Mouse (Mus musculus) macrophage (primary cell): Measurements from ENCODE around the gene Cemip. TPM values are rescaled to one million over a fixed set of nuclear protein-coding genes. Genes with fewer than 3 reads are reported as not detected.

Experiments used
- H3K27ac ChIP-seq: fragments of 350-480 bp; formaldehyde crosslinking; 2 replicates; pipeline ENCODE4 v1.9.0; 2021
- H3K36me3 ChIP-seq: fragments of 350-480 bp; formaldehyde crosslinking; 2 replicates; pipeline ENCODE4 v1.9.0; 2021; ENCODE audit errors: inconsistent target
- H3K4me3 ChIP-seq: fragments of 350-480 bp; formaldehyde crosslinking; 2 replicates; pipeline ENCODE4 v1.9.0; 2021; ENCODE audit errors: inconsistent target
- H3K79me2 ChIP-seq: fragments of 350-480 bp; formaldehyde crosslinking; 2 replicates; pipeline ENCODE4 v1.9.0; 2021; ENCODE audit errors: inconsistent target
- WGBS: methylation state at CpG from one replicate; pipeline ENCODE4 v1.1.7; 2026; ENCODE audit warnings: inconsistent platforms; ENCODE audit not compliant: missing documents; 5-methylcytosine and 5-hydroxymethylcytosine counted together
- polyA plus RNA-seq: library from polyadenylated mRNA; stranded (reverse); fragments of 250-400 nt; gene quantifications from 3 replicates; pipeline ENCODE4 v1.2.4, GENCODE M21; 2018; ENCODE audit warnings: inconsistent platforms

The Cemip gene
- polyA plus RNA-seq, 1 experiment from 2014 or later, result 0.07 TPM

GRCm38 (mm10) chr7:84074266-84074665, 12.0 kb downstream of the Cemip start:
- Histone ChIP-seq H3K36me3 (no peaks in the 10 kb centered on the region), H3K4me3 (no peak overlapping the region), H3K27ac (no peak overlapping the region), H3K79me2 (no peaks in the 10 kb centered on the region)
- 68% methylated on average over 8 of the region's 8 CpGs for WGBS

- WGBS, result 97% methylated on average over 3 of the region's 3 CpGs
- Histone ChIP-seq H3K36me3 (no peaks in the 10 kb centered on the region), H3K79me2 (no peaks in the 10 kb centered on the region), H3K4me3 (no peak overlapping the region), H3K27ac (no peak overlapping the region)
Observed at GRCm38 (mm10) chr7:84073856-84074255, 12.4 kb downstream of the Cemip start.

GRCm38 (mm10) chr7:84068931-84069330, 17.4 kb downstream of the Cemip start:
- no peak overlapping the region for H3K27ac ChIP-seq
- no peaks in the 10 kb centered on the region for H3K36me3 ChIP-seq
- no peaks in the 10 kb centered on the region for H3K79me2 ChIP-seq
- 86% methylated on average over 5 of the region's 5 CpGs for WGBS
- no peak overlapping the region for H3K4me3 ChIP-seq

GRCm38 (mm10) chr7:84059799-84060198, 26.5 kb downstream of the Cemip start:
- Histone ChIP-seq H3K79me2 (no peaks in the 10 kb centered on the region), H3K36me3 (no peaks in the 10 kb centered on the region), H3K4me3 (no peak overlapping the region), H3K27ac (no peak overlapping the region)
- 96% methylated on average over 7 of the region's 7 CpGs for WGBS

GRCm38 (mm10) chr7:84055961-84056629, 30.2 kb downstream of the Cemip start:
- Histone ChIP-seq H3K79me2 (no peaks in the 10 kb centered on the region), H3K27ac (no peak overlapping the region), H3K4me3 (no peak overlapping the region), H3K36me3 (no peaks in the 10 kb centered on the region)
- 86% methylated on average over 7 of the region's 7 CpGs for WGBS

- no peaks in the 10 kb centered on the region for H3K36me3 ChIP-seq
- H3K4me3 ChIP-seq, result no peak overlapping the region
- H3K27ac ChIP-seq, result no peak overlapping the region
- WGBS, result 90% methylated on average over 7 of the region's 7 CpGs
- no peaks in the 10 kb centered on the region for H3K79me2 ChIP-seq
Observed at GRCm38 (mm10) chr7:84053856-84054255, 32.4 kb downstream of the Cemip start.

GRCm38 (mm10) chr7:84051423-84051822, 34.9 kb downstream of the Cemip start:
- 49% methylated on average over 4 of the region's 4 CpGs for WGBS
- Histone ChIP-seq H3K27ac (no peak overlapping the region), H3K36me3 (no peaks in the 10 kb centered on the region), H3K4me3 (no peak overlapping the region), H3K79me2 (no peaks in the 10 kb centered on the region)

- H3K4me3 ChIP-seq, result no peak overlapping the region
- H3K79me2 ChIP-seq, result no peaks in the 10 kb centered on the region
- H3K27ac ChIP-seq, result no peak overlapping the region
- WGBS, result 85% methylated on average over 4 of the region's 4 CpGs
- no peaks in the 10 kb centered on the region for H3K36me3 ChIP-seq
Observed at GRCm38 (mm10) chr7:84045546-84045945, 40.8 kb downstream of the Cemip start.

- no peaks in the 10 kb centered on the region for H3K79me2 ChIP-seq
- H3K36me3 ChIP-seq, result no peaks in the 10 kb centered on the region
- H3K27ac ChIP-seq, result no peak overlapping the region
- WGBS, result 81% methylated on average over 4 of the region's 4 CpGs
- no peak overlapping the region for H3K4me3 ChIP-seq
Observed at GRCm38 (mm10) chr7:84044581-84045290, 41.6 kb downstream of the Cemip start.

GRCm38 (mm10) chr7:84042726-84043125, 43.6 kb downstream of the Cemip start:
- Histone ChIP-seq H3K27ac (no peak overlapping the region), H3K36me3 (no peaks in the 10 kb centered on the region), H3K4me3 (no peak overlapping the region), H3K79me2 (no peaks in the 10 kb centered on the region)
- 73% methylated on average over 1 of the region's 1 CpGs for WGBS

- H3K36me3 ChIP-seq, result no peaks in the 10 kb centered on the region
- 76% methylated on average over 8 of the region's 8 CpGs for WGBS
- H3K4me3 ChIP-seq, result no peak overlapping the region
- no peaks in the 10 kb centered on the region for H3K79me2 ChIP-seq
- H3K27ac ChIP-seq, result no peak overlapping the region
Observed at GRCm38 (mm10) chr7:84039856-84040522, 46.3 kb downstream of the Cemip start.

GRCm38 (mm10) chr7:84038642-84039041, 47.7 kb downstream of the Cemip start:
- H3K79me2 ChIP-seq, result no peaks in the 10 kb centered on the region
- 94% methylated on average over 10 of the region's 10 CpGs for WGBS
- H3K4me3 ChIP-seq, result no peak overlapping the region
- H3K27ac ChIP-seq, result no peak overlapping the region
- H3K36me3 ChIP-seq, result no peaks in the 10 kb centered on the region

- no peaks in the 10 kb centered on the region for H3K36me3 ChIP-seq
- H3K27ac ChIP-seq, result no peak overlapping the region
- no peaks in the 10 kb centered on the region for H3K79me2 ChIP-seq
- no peak overlapping the region for H3K4me3 ChIP-seq
- WGBS, result 71% methylated on average over 1 of the region's 1 CpGs
Observed at GRCm38 (mm10) chr7:84032831-84033230, 53.5 kb downstream of the Cemip start.

- H3K4me3 ChIP-seq, result no peak overlapping the region
- no peaks in the 10 kb centered on the region for H3K36me3 ChIP-seq
- no peaks in the 10 kb centered on the region for H3K79me2 ChIP-seq
- no peak overlapping the region for H3K27ac ChIP-seq
- WGBS, result 31% methylated on average over 3 of the region's 3 CpGs
Observed at GRCm38 (mm10) chr7:84029120-84029771, 57.1 kb downstream of the Cemip start.

- no peak overlapping the region for H3K27ac ChIP-seq
- WGBS, result 80% methylated on average over 4 of the region's 4 CpGs
- H3K79me2 ChIP-seq, result no peaks in the 10 kb centered on the region
- no peak overlapping the region for H3K4me3 ChIP-seq
- H3K36me3 ChIP-seq, result no peaks in the 10 kb centered on the region
Observed at GRCm38 (mm10) chr7:84028368-84028767, 57.9 kb downstream of the Cemip start.
